Mouse (Mus musculus) lung, postnatal 4 days (tissue): ENCODE measurements around the gene Lhfpl4.
A peak's percentile ranks its signal among the peaks of the same experiment; 100 is the strongest.

Source experiments
- DNase-seq, 2 experiments: peaks; one replicate each; pipeline ENCODE4 v3.0.0; 2021

Gene Lhfpl4

GRCm38 (mm10) chr6:113194841-113195595 is at the start of gene Lhfpl4:
Gene Lhfpl4 (minus strand): TSS chr6:113195384.
- DNase-seq, result no peak

- DNase-seq, result no peak
Observed at GRCm38 (mm10) chr6:113242753-113243152, 47.6 kb upstream of the Lhfpl4 start.

DNA sequence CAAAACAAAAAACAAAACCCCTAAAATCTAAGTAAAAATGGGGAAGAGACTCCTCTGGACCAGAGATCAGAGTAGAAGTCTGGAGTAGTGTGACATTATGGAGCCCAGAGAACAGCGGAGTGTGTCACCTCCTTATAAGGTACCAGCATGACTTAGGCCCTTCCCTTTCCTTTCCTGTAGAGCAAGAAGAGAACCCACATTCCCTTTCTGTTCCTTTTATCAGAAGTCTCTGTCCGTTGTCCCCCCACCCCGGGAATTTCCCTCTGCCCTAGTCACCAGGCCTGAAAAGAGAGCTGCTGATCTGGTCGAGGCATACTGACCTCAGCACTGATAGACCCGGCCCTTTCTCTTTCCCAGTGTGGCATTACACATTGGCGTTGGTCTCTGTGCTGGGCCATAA is 43.3 kb upstream of the Lhfpl4 start:
- peak in 1 of 2 experiments; percentile 16 for DNase-seq

GRCm38 (mm10) chr6:113237542-113238270 is 42.5 kb upstream of the Lhfpl4 start, which contains the start of gene Mtmr14:
Gene Mtmr14 (plus strand): TSS chr6:113237843.
- DNase-seq, result peak; percentile 99

DNA sequence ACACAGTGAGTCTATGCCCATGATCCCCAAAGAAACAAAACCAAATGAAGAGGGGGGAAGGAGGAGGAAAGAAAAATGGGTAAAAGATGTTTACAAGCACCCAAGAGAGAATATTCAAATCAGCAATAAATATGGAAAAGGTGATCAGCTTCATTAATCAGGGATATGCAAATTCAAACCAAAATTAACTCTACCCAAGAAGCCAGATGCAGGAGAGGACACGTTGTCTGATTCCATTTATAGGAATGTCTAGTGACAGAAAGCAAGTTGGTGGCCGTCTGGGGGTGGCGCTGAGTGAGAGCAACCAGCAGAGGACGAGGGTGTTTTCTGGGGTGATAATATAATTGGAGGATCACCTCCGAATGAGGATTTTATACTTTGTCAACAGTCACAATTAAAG is 40.0 kb upstream of the Lhfpl4 start:
- no peak for DNase-seq

- DNase-seq, result no peak
Observed at GRCm38 (mm10) chr6:113226705-113227104, 31.5 kb upstream of the Lhfpl4 start.

GRCm38 (mm10) chr6:113225798-113226197 is 30.6 kb upstream of the Lhfpl4 start:
- DNase-seq, result peak in 1 of 2 experiments; percentile 8

GRCm38 (mm10) chr6:113216280-113216679 is 21.1 kb upstream of the Lhfpl4 start:
- no peak for DNase-seq

DNA sequence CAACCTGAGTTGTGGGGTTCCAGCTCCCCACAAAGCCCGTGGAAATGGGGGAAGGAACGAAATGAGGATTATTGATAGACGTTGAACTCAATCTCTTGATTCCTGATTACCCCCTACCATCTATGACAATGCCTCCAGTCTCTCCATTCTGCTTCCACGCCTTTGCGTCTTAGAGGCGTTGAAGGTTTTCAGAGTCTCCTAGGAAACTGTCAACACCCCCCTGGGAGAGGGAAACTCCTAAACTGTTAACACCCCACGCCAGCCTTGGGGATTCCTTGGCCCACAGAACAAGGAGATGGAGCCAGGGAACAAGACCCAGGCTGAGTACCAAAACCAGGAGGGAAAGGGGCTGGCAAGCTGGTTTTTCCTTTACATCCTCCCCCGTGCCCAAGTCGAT is 410 bp upstream of the Lhfpl4 start:
- no peak for DNase-seq

- no peak for DNase-seq
Observed at GRCm38 (mm10) chr6:113194517-113194840, 705 bp downstream of the Lhfpl4 start.

DNA sequence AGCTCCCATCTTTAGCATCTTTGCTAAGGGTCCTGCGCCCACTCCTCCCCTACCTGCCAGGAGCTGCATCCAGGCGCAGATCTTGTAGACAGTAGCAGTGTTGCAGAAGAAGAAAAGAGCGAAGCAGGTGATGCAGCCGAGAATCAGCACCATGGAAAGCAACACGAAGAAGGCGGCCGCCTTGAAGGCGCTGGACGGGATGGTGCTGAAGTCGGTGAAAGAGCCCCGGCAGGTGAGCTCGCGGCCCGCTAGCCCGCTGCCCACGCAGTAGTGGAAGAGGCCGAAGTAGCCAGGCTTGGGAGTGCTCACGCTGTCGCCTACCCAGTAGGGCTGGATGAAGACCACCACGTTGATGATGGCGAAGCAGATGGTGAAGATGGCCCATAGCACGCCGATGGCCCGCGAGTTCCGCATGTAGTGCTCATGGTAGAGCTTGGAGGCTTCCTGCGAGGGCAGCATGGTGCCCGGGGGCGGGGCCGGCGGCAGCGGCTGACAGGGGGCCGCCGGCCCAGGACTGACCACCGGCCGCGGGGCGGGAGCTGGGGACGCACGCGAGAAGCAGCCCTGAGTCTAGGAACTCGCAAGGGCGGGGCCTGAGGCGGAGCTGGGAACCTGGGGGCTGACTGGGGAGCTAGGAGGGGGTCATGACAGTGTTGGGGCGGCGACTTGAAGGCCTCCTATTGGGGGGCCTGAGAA is 1.3 kb downstream of the Lhfpl4 start:
- peak; percentile 39 to 43 for DNase-seq

DNA sequence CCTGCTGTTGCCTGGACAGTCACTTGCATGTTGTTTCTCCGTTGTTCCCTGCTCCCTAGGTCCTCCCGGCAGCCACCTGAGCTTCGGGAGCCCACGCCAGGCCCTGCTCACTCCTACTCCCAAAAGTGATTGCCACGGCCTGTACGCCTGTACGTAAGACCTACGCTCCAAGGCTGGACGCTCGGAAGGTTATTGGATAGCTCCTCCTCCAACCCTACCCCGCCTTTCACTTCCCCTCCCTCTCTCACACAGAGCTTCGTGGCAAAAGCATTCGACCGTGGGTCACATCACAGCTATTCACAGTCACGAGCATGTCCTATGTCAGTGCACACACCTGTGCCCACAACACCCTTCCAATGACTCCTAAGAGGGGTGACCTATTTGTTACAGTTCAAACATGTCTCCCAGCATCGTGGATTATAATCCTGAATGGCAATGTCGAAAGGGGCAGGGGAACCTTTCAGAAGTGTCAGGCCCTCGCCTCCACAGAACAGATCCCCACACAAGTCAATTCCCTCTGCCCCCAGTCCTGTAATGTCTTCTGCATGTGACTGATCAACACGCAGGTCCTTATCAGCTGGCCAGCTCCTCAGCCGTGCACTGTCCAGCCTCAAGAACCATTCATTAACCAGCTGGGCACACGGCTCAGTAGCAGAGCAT is 10.2 kb downstream of the Lhfpl4 start:
- DNase-seq, result no peak

DNA sequence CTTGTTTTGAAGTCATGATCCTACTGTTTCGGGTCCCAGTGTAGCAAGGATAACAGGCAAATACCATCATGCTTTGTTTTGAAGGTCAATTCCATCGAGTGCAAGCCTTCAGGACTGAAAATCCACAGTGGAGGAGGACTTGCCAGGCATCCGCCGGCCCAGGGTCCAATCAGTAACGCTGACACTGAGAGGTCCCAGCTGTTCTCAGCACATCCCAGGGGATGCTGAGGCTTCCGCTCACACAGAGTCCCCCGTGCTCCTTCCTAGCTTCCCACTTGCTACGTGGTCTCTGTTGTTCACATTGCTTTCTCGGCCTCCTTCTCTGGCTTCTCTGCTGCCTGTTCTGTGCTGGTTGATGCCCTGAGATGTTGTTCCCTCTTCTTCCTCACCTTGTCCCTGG is 11.0 kb downstream of the Lhfpl4 start:
- DNase-seq, result peak in 1 of 2 experiments; percentile 29

DNA sequence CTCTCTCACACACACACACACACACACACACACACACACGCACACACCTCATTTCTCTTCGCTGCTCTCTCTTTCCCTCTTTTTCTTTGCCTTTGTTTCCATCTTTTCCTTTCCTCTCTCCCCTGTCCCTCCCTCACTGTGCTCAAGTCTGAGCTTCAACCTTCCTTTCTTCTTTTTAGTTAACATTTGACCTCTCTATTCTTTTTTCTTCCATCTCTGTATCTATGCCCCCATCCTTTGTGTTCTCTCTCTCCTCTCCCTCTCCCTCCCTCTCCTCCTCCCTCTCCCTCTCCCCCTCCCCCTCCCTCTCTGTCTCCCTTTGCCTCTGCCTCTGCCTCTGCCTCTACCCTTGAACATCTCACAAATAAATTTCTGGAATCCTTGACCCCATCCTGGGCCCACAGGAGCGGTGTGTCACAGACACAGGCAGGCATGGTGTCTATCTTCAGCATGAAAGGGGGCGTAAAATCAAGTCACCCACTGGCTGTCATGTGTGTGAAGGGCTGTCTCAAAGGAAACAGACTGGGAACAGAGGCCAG is 15.9 kb downstream of the Lhfpl4 start:
- no peak for DNase-seq

- no peak for DNase-seq
Observed at GRCm38 (mm10) chr6:113178286-113179194, 16.6 kb downstream of the Lhfpl4 start.

GRCm38 (mm10) chr6:113176613-113177012 is 18.6 kb downstream of the Lhfpl4 start:
- DNase-seq, result no peak

GRCm38 (mm10) chr6:113175469-113175868 is 19.7 kb downstream of the Lhfpl4 start:
- no peak for DNase-seq

DNA sequence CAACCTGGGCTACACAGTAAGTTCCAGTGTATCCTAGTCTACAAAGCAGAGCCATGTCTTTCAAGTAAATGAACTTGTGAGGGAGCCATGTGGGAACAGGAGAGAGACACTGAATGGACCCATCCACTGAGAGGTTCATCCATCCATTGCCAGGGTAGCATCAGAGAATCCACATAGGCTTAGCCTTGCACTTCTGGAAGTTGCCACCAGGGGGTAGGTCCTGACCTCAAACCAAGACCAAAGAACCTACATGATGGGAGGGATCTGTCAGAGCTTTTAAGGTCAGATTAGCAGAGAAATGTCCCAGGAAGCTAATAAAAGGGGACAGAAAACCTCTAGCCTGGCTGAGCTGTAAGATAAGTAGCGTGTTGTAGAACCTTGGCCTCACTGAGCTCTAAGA is 22.6 kb downstream of the Lhfpl4 start:
- DNase-seq, result peak; percentile 40 to 71

GRCm38 (mm10) chr6:113172011-113172410 is 23.2 kb downstream of the Lhfpl4 start:
- no peak for DNase-seq

GRCm38 (mm10) chr6:113170651-113171050 is 24.5 kb downstream of the Lhfpl4 start:
- no peak for DNase-seq

GRCm38 (mm10) chr6:113169852-113170251 is 25.3 kb downstream of the Lhfpl4 start:
- DNase-seq, result no peak
